Mouse (Mus musculus) C2C12 (cell line): ENCODE measurements around the gene Stk39.

Source experiments
- CTCF ChIP-seq: IDR thresholded peaks from one replicate; pipeline ENCODE4 v1.5.1; 2011; ENCODE audit not compliant: control insufficient read depth, insufficient read depth, insufficient read length
- FOSL1 ChIP-seq: IDR thresholded peaks from one replicate; pipeline ENCODE4 v1.8.0; 2011; ENCODE audit warnings: mild to moderate bottlenecking, low read length; ENCODE audit not compliant: poor library complexity, insufficient read depth, severe bottlenecking
- MAX ChIP-seq: IDR thresholded peaks from one replicate; pipeline ENCODE4 v1.6.1; 2011; ENCODE audit warnings: mild to moderate bottlenecking, control low read depth
- MYOD1 ChIP-seq: IDR thresholded peaks from one replicate; pipeline ENCODE4 v1.6.1; 2011; ENCODE audit warnings: low read depth; ENCODE audit not compliant: control insufficient read depth, insufficient read length
- MYOG ChIP-seq: IDR thresholded peaks from one replicate; pipeline ENCODE4 v1.6.1; 2011; ENCODE audit not compliant: control insufficient read depth, insufficient read length; ENCODE audit errors: extremely low read depth
- USF1 ChIP-seq: IDR thresholded peaks from one replicate; pipeline ENCODE4 v1.6.1; 2011; ENCODE audit warnings: low read depth, mild to moderate bottlenecking, control low read depth, moderate library complexity

DNA sequence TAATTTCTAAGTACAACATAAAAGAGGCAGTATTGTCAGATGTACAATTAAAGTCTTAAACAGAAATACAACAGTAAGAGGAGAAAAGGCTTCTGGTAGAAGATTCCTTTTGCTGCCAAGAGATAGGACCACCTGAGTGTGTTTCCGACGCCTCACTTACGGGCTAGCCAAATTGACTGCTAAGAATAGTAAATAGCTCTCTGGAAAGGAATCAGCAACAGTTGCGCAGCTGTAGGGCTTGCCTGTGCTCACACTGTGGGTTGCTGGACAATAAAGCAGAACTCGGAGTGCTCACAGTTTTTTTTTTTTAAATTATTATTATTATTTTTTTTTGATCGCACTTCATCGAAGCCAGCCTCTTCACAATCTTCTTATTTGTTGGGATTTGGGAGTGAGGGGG, 260.6 kb downstream of the Stk39 start:
- TF ChIP-seq CTCF (no peak), USF1 (no peak), MAX (no peak), MYOD1 (no peak), FOSL1 (no peak), MYOG (no peak)
